Mouse (Mus musculus) ovary, postnatal 36 days (tissue): ENCODE measurements around the gene Phactr2.

Experiments used
- DNase-seq: peaks from one replicate; pipeline ENCODE4 v3.0.0; 2022; ENCODE audit warnings: low spot score, mixed read lengths

The Phactr2 gene

GRCm38 (mm10) chr10:13331405-13332032 lies 142.7 kb downstream of the Phactr2 start:
- DNase-seq = no peak

DNA sequence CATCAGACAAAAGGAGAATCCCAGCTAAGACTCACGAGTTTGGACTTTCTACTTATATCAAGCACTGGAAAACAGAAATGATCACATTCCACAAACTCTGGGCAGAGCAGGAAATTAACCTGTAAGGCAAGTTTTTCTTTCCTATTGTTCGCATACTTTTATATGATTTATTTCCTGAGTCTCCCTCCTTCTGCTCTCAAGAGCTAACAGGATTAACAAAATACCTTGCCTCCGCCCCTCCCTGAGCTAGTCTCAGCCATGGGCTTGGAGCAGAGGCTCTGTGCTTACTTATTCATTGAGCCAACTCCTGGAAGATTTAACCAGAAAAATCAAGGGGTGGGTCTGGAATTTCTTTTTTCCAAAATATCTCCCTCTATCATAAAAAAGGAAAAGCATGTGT lies 145.6 kb downstream of the Phactr2 start:
- no peak for DNase-seq

DNA sequence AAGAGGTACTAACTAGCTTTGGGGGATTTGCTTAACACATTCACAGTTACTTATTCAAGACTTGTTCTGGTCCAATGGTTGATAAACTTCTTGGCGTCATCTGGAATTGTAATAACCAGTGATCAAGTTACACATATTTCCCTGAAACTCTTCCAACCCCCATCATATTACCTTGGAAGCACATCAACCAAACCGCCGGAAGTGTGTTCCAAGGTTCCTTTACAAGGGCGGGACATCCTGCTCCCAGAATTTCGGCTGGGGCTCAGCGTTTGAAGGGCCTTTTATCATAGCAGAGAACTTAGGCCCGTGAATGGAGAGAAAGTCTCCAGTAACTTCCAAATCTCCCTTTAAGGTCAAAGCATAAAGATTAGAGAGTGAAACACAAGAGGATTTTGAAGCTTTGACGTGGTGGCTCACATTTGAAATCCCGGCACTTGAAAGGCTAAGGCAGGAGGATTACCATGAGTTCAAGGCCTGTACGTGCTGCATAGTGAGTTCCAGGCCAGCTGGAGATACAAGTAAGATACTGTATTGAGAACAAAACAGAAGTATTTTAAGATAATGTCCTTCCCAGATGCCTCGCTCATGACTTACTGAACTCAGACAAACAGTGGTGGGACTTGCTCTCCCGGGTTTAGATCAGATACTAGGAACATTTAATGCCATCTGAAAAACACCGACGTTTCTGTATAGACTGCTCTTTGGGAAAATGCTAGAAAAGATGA lies 147.9 kb downstream of the Phactr2 start:
- no peak for DNase-seq

GRCm38 (mm10) chr10:13323806-13324411 lies 150.3 kb downstream of the Phactr2 start:
- DNase-seq = peak; percentile 68

DNA sequence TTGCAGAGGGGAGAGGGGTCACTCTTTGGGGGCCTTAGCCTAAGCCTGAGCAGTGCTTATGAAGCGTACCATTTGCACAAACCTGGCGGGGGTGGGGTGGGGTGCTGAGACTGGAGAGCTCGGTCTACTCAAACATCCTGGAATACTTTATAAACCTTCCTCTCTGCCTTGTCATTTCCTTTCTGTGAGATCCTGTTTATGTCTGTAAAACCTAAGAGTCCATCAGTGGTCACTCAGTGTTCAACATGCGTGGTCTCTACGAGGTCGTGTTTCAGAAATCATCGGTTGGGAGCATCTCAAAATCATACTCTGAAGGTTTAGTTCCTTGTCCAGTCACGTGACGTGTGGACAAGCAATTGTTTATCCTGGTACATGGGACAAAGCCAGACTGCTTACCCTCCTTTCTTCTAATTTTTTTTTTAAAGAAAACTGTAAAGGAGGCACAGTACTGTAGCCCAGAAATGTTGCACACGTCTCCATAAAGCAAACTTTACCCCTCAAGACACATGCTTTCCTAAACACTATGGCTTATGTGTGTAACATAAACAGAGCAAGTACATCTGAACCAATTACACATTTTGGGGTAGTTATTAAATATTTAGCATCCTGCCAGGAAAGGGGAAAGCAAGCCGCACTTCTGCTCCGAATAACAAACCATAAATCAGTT lies 150.9 kb downstream of the Phactr2 start:
- DNase-seq = no peak

DNA sequence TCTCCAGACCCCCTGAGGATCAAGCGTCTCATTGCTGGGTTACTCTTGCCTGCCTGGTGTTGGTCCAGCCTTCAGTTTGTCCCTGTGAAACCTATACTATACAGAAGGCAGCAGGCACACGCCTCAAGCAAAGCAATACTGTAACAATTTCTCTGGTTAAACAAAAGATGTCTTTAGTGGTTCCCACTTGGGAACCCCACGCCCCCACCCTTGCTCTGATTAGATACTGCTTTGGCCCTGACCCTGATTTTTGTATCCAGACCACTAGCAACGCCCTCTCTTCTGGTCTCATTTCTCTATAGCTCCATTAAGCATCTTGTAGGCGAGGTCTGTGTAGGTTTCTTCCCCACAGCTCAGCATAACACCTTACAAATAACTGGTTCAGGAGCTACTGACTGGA lies 159.2 kb downstream of the Phactr2 start:
- no peak for DNase-seq

- no peak for DNase-seq
These were observed 161.6 kb downstream of the Phactr2 start for GRCm38 (mm10) chr10:13312576-13312975.

DNA sequence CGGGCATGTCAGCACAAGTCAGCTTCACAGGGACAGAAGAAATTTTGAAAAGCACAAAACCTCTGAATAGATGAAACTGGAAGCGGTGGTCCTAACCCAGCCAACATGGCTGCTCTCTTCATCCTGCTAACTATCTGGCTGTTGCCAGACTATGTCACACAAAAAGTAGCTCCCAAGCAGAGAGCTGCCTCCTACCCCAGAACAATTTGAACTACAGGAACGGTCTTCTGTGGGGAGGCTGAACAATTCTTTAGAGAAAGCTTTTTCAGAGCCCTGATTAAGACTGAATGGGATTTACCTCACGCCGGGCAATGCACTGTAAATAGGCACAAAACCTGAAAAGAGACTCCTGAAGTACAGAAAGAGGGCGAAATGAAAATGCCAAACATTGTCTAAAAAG lies 162.6 kb downstream of the Phactr2 start:
- no peak for DNase-seq

- DNase-seq = no peak
These were observed 164.1 kb downstream of the Phactr2 start for GRCm38 (mm10) chr10:13310075-13310474.

GRCm38 (mm10) chr10:13304641-13305241 lies 169.5 kb downstream of the Phactr2 start:
- DNase-seq = no peak

- DNase-seq = no peak
These were observed 170.6 kb downstream of the Phactr2 start for GRCm38 (mm10) chr10:13303271-13304265.

DNA sequence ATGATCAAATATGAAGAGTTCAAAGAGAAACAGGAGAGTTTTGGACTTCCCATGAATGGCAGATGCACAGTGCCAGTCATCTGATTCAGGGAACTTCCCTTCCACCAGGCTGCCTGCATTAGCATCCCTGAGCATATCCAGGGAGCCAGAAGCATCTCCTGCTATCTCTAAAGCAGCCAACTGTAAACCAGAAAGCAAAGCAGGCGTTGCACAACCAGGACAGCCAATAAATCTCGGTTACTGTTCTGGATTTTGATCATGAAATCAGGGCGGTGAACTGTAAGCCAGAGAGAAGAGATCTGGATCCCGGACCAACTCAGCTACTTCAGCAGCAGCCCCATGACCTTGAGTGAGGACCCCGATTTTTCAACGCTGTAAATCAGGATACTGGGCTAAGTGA lies 173.6 kb downstream of the Phactr2 start:
- no peak for DNase-seq

DNA sequence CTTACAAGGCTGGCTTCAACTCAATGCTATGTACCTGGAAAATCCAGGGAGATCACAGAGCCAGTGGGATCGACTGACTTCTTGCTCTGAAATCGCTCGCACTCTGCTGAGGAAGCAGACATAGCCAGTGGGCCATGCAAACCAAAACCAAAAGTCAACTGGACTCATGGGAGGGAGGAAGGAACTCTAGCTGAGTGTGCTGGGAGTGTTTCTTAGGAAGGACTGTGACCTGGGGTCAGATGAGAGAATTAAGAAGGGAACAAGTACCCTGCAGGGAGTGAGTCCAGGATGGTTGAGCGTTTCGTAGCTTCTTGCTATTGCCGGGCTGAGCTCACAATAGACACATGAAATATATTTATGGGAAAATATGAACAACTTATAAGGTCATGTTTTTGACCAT lies 174.0 kb downstream of the Phactr2 start:
- no peak for DNase-seq

- no peak for DNase-seq
These were observed 179.3 kb downstream of the Phactr2 start for GRCm38 (mm10) chr10:13294886-13295285.

- no peak for DNase-seq
These were observed 182.2 kb downstream of the Phactr2 start for GRCm38 (mm10) chr10:13292026-13292425.

DNA sequence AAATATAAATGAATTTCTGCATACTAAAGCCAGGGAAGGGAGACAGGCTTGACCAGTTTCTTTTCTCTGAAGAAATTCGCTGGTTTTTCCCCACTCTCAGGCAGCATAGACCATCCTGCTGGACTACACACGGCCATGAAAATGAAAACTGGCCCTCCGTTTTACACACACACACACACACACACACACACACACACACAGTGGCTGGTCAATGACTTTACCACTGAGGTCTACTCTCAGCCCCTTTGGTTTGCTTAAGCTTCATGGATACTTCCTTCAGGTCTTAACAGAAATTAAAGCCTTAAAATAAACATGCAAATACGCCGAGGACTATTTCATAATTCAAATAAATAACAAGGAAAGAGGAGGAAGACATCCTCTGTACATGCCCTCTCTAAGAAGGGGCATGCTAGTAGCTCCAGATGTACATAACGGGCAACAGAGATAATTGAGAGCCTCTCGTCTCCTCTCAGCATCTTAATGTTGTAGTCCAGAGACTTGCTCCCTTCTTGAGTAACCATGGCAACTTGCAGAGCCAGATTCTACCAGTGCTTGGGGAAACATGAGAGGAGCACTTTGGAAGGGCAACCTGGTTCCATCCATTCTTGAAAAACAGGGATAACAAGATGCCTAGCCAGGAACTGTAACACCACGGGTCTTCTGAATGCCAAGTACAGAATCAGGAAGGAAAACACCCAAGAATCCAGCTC lies 184.8 kb downstream of the Phactr2 start:
- DNase-seq = no peak

- no peak for DNase-seq
These were observed 185.9 kb downstream of the Phactr2 start for GRCm38 (mm10) chr10:13288296-13288695.

- DNase-seq = no peak
These were observed 190.8 kb downstream of the Phactr2 start for GRCm38 (mm10) chr10:13283441-13283840.

DNA sequence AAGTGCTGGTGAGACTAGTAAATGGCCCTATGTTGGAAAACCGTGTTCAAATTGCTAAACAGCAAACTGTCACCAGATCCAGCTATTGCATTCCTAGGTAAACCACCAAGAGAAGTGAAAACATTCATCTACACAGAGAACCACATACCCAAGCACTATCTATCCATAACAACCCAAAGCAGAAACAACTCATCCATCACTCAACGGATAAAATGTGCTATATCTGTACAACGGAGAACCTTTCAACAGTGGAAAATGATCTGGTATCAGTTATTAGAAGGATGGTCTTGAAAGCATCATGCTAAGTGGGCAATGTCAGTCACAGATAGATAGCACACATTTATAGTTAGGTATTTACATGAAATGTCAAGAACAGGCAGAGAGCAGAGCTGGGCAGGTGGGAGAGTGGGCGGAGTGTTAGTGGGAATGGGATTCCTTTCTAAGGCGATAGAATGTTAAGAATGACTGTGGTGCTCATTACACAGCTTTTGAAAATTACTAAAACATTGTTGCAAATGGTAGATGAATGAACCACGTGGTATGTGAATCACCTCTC lies 193.8 kb downstream of the Phactr2 start:
- DNase-seq = no peak

DNA sequence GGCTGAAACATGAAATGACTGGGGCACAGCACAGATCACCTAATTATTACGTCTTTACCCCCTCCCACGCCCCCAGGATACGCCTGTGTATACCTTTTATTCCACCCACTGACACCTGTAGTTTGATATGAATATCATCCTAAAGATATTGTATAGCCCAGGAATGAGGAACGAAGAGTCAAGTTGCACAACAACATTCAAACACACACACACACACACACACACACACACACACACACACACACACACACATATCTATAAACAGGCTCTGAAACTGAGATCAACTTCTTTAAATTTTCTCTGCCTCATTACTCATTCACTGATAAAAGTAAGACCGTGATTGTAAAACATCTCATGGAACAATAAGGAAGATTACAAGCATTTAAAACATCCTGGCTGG lies 197.9 kb downstream of the Phactr2 start:
- no peak for DNase-seq
